Mouse (Mus musculus) megakaryocyte, adult 5-6 weeks (primary cell): ENCODE results near the gene Prickle1. TPM values are rescaled to one million over a fixed set of nuclear protein-coding genes. Genes with fewer than 3 reads are reported as not detected.

Experiments used
- ATAC-seq: 2 replicates; pipeline ENCODE4 v1.8.0; 2016; ENCODE audit warnings: mild to moderate bottlenecking, inconsistent platforms; ENCODE audit not compliant: poor library complexity, severe bottlenecking
- total RNA-seq, 2 experiments: library from RNA; stranded (forward) in 1 of 2; stranded (reverse) in 1 of 2; fragments of 153-499, 151-499 nt in 1 of 2; fragments of 221-1000, 200-1000 nt in 1 of 2; gene quantifications; 2 replicates each; pipeline versions ENCODE4 v1.2.3 to v1.2.4; 2015 to 2017

Gene Prickle1
- total RNA-seq, 2 experiments from 2014 or later = 0.02 to 0.15 TPM

- peak; percentile 35 for ATAC-seq
These were observed 598 bp downstream of the Prickle1 start for GRCm38 (mm10) chr15:93594888-93595698.

GRCm38 (mm10) chr15:93594296-93594887 is 1.3 kb downstream of the Prickle1 start:
- ATAC-seq = no peak

GRCm38 (mm10) chr15:93592596-93592995 is 3.1 kb downstream of the Prickle1 start:
- no peak for ATAC-seq

- ATAC-seq = no peak
These were observed 3.8 kb downstream of the Prickle1 start for GRCm38 (mm10) chr15:93591831-93592321.

- no peak for ATAC-seq
These were observed 4.3 kb downstream of the Prickle1 start for GRCm38 (mm10) chr15:93591371-93591770.

- ATAC-seq = no peak
These were observed 7.3 kb downstream of the Prickle1 start for GRCm38 (mm10) chr15:93588401-93588800.

GRCm38 (mm10) chr15:93587660-93588059 is 8.0 kb downstream of the Prickle1 start:
- ATAC-seq = no peak

GRCm38 (mm10) chr15:93583051-93583450 is 12.6 kb downstream of the Prickle1 start:
- ATAC-seq = no peak

- no peak for ATAC-seq
These were observed 14.0 kb downstream of the Prickle1 start for GRCm38 (mm10) chr15:93581736-93582135.

- ATAC-seq = no peak
These were observed 15.8 kb downstream of the Prickle1 start for GRCm38 (mm10) chr15:93579899-93580298.

- no peak for ATAC-seq
These were observed 16.6 kb downstream of the Prickle1 start for GRCm38 (mm10) chr15:93579100-93579499.

GRCm38 (mm10) chr15:93576361-93576760 is 19.3 kb downstream of the Prickle1 start:
- no peak for ATAC-seq

- ATAC-seq = peak; percentile 92
These were observed 19.8 kb downstream of the Prickle1 start for GRCm38 (mm10) chr15:93575884-93576283.

GRCm38 (mm10) chr15:93572889-93573288 is 22.8 kb downstream of the Prickle1 start:
- no peak for ATAC-seq

- no peak for ATAC-seq
These were observed 24.7 kb downstream of the Prickle1 start for GRCm38 (mm10) chr15:93570881-93571495.

GRCm38 (mm10) chr15:93568911-93569310 is 26.8 kb downstream of the Prickle1 start:
- no peak for ATAC-seq

GRCm38 (mm10) chr15:93567546-93568307 is 28.0 kb downstream of the Prickle1 start:
- no peak for ATAC-seq

- ATAC-seq = no peak
These were observed 32.2 kb downstream of the Prickle1 start for GRCm38 (mm10) chr15:93563491-93563890.

GRCm38 (mm10) chr15:93561540-93561939 is 34.2 kb downstream of the Prickle1 start:
- no peak for ATAC-seq

GRCm38 (mm10) chr15:93558421-93558820 is 37.3 kb downstream of the Prickle1 start:
- no peak for ATAC-seq

GRCm38 (mm10) chr15:93555719-93556118 is 40.0 kb downstream of the Prickle1 start:
- ATAC-seq = peak; percentile 25; the same call in 1 of the 2 replicates
